Mouse (Mus musculus) stomach, adult 2 months (tissue): ENCODE measurements around the gene AC129217.1. TPM values are rescaled to one million over a fixed set of nuclear protein-coding genes. Genes with fewer than 3 reads are reported as not detected.

Experiments used
- polyA plus RNA-seq: library from polyadenylated mRNA; depleted of rRNA; stranded (reverse); fragments of >200 nt; gene quantifications from 2 replicates; pipeline ENCODE4 v1.2.3, GENCODE M21; 2012; rRNA removed

AC129217.1 gene
- polyA plus RNA-seq, 1 experiment, result 0.61 TPM

Other genes starting within 250 kb of the AC129217.1 start
- not detected in 2 replicates for gene Slc22a8, start 238.5 kb upstream of the AC129217.1 start, polyA plus RNA-seq
- gene Slc22a6, start 211.7 kb upstream of the AC129217.1 start, polyA plus RNA-seq, result not detected in 2 replicates
- gene Chrm1, start 166.0 kb upstream of the AC129217.1 start, polyA plus RNA-seq, result 2.4 and 2.8 TPM in 2 replicates
- 59.0 and 70.9 TPM in 2 replicates for gene Slc3a2, start 106.4 kb upstream of the AC129217.1 start, polyA plus RNA-seq
- gene Wdr74, start 93.9 kb upstream of the AC129217.1 start, polyA plus RNA-seq, result 13.9 and 17.6 TPM in 2 replicates
- not detected in 2 replicates for gene 1700092M07Rik, start 89.1 kb upstream of the AC129217.1 start, polyA plus RNA-seq
- 28.6 and 29.7 TPM in 2 replicates for gene Stx5a, start 88.4 kb upstream of the AC129217.1 start, polyA plus RNA-seq
- 24.7 and 38.5 TPM in 2 replicates for gene Nxf1, start 72.7 kb upstream of the AC129217.1 start, polyA plus RNA-seq
- gene Tmem223, start 58.8 kb upstream of the AC129217.1 start, polyA plus RNA-seq, result 107 and 138 TPM in 2 replicates
- gene Tmem179b, start 55.3 kb upstream of the AC129217.1 start, polyA plus RNA-seq, result 63.5 and 70.7 TPM in 2 replicates
- gene Taf6l, start 43.4 kb upstream of the AC129217.1 start, polyA plus RNA-seq, result 5.5 and 9.3 TPM in 2 replicates
- 9.7 and 10.4 TPM in 2 replicates for gene Polr2g, start 31.2 kb upstream of the AC129217.1 start, polyA plus RNA-seq
- 0.48 and 0.78 TPM in 2 replicates for gene Zbtb3, start 27.2 kb upstream of the AC129217.1 start, polyA plus RNA-seq
- gene Ttc9c, start 10.4 kb upstream of the AC129217.1 start, polyA plus RNA-seq, result 1.4 and 2.1 TPM in 2 replicates
- 4.1 and 4.8 TPM in 2 replicates for gene Hnrnpul2, start 9.8 kb upstream of the AC129217.1 start, polyA plus RNA-seq
- 102 and 130 TPM in 2 replicates for gene Bscl2, start 7.7 kb downstream of the AC129217.1 start, polyA plus RNA-seq
- 0.41 and 0.42 TPM in 2 replicates for gene Gng3, start 9.4 kb downstream of the AC129217.1 start, polyA plus RNA-seq
- gene Lrrn4cl, start 21.0 kb downstream of the AC129217.1 start, polyA plus RNA-seq, result 1.0 and 1.1 TPM in 2 replicates
- 92.0 and 115 TPM in 2 replicates for gene Ubxn1, start 41.7 kb downstream of the AC129217.1 start, polyA plus RNA-seq
- 7.5 and 9.7 TPM in 2 replicates for gene Uqcc3, start 51.1 kb downstream of the AC129217.1 start, polyA plus RNA-seq
- gene Lbhd1, start 54.0 kb downstream of the AC129217.1 start, polyA plus RNA-seq, result 0.36 and 0.58 TPM in 2 replicates
- gene Gm49403, start 54.2 kb downstream of the AC129217.1 start, polyA plus RNA-seq, result not detected in 2 replicates
- gene 1810009A15Rik, start 59.1 kb downstream of the AC129217.1 start, polyA plus RNA-seq, result 2.3 and 2.6 TPM in 2 replicates
- 0.21 TPM in 1 of 2 replicates, not detected in the other for gene Gm49416, start 59.2 kb downstream of the AC129217.1 start, polyA plus RNA-seq
- gene Ints5, start 63.2 kb downstream of the AC129217.1 start, polyA plus RNA-seq, result 12.8 and 15.7 TPM in 2 replicates
- 23.0 and 34.6 TPM in 2 replicates for gene Ganab, start 68.3 kb downstream of the AC129217.1 start, polyA plus RNA-seq
- gene B3gat3, start 90.6 kb downstream of the AC129217.1 start, polyA plus RNA-seq, result 51.9 and 68.6 TPM in 2 replicates
- 10.0 and 15.1 TPM in 2 replicates for gene Rom1, start 99.6 kb downstream of the AC129217.1 start, polyA plus RNA-seq
- 27.6 and 30.6 TPM in 2 replicates for gene Eml3, start 99.8 kb downstream of the AC129217.1 start, polyA plus RNA-seq
- 7.1 and 8.7 TPM in 2 replicates for gene Mta2, start 112.1 kb downstream of the AC129217.1 start, polyA plus RNA-seq
- 6.5 and 9.3 TPM in 2 replicates for gene Tut1, start 124.1 kb downstream of the AC129217.1 start, polyA plus RNA-seq
- 33.9 and 55.8 TPM in 2 replicates for gene Eef1g, start 137.3 kb downstream of the AC129217.1 start, polyA plus RNA-seq
- gene Ahnak, start 159.5 kb downstream of the AC129217.1 start, polyA plus RNA-seq, result 6.4 and 12.5 TPM in 2 replicates